Mouse (Mus musculus): ENCODE measurements at regions not wholly inside any gene's neighbourhood (a gene's known extent, or its start where the extent isn't known, plus 50 kb on each side); places are given as distances from the start of the nearest gene placed in this dataset.

DNA sequence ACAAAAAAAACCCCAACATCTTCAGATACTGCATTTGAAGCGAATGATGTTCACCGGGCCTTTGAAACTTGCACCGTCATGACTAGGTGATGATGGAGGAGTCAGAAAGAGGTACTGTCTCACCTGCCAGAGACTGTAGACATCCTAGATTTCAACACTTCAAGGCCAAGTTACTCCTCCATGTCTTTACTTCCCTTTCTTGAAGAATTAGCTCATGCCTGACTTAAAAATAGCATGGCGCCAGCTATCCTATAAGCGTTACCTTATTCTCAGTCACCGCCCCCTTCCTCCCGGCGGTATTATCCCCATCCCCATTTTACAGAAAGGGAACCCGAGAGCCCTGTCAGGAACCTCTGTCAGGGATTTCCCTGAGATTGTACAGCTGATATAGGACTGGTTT, 374.4 kb upstream of the Gm10131 start:
- TF ChIP-seq CTCF (conservative IDR thresholded peaks at IDR 0.05; ENCODE audit: low read length) (no peak), POU5F1 (IDR thresholded peaks at IDR 0.05; ENCODE audit: borderline replicate concordance, low read length) (no peak)

All from E14TG2a.4 (cell line).